Mouse (Mus musculus) liver, postnatal 0 days (tissue): ENCODE measurements at regions not wholly inside any gene's neighbourhood (a gene's known extent, or its start where the extent isn't known, plus 50 kb on each side); places are given as distances from the start of the nearest gene placed in this dataset.

Experiments used
- CTCF ChIP-seq: sonication (generic); IDR thresholded peaks from 2 replicates; pipeline ENCODE4 v1.5.1; 2016; ENCODE audit warnings: antibody characterized with exemption, low read depth
- EP300 ChIP-seq: IDR thresholded peaks from 2 replicates; pipeline ENCODE4 v1.6.1; 2016; ENCODE audit warnings: antibody characterized with exemption, low read depth, mild to moderate bottlenecking

GRCm38 (mm10) chr10:7323258-7323657 lies 111.2 kb upstream of the Cnksr3 start:
- no peak for TF ChIP-seq CTCF
- no peak for TF ChIP-seq EP300
